Mouse (Mus musculus) myocyte (in vitro differentiated cells): ENCODE data around the gene Pde4d.

Source experiments
- MAX ChIP-seq: IDR thresholded peaks from one replicate; pipeline ENCODE4 v1.6.1; 2011; ENCODE audit warnings: low read depth, mild to moderate bottlenecking, control low read depth
- POLR2A ChIP-seq: IDR thresholded peaks from one replicate; pipeline ENCODE4 v1.6.1; 2011; ENCODE audit warnings: low read depth, mild to moderate bottlenecking, control low read depth, moderate library complexity; ENCODE audit not compliant: insufficient read length
- POLR2AphosphoS2 ChIP-seq: IDR thresholded peaks from one replicate; pipeline ENCODE4 v1.6.1; 2011; ENCODE audit warnings: low read depth, control low read depth; ENCODE audit not compliant: insufficient read length
- SRF ChIP-seq: IDR thresholded peaks from one replicate; pipeline ENCODE4 v1.6.1; 2011; ENCODE audit warnings: low read depth; ENCODE audit not compliant: control insufficient read depth, insufficient read length
- USF1 ChIP-seq: IDR thresholded peaks from one replicate; pipeline ENCODE4 v1.6.1; 2011; ENCODE audit warnings: low read depth, mild to moderate bottlenecking, control low read depth, moderate library complexity

DNA sequence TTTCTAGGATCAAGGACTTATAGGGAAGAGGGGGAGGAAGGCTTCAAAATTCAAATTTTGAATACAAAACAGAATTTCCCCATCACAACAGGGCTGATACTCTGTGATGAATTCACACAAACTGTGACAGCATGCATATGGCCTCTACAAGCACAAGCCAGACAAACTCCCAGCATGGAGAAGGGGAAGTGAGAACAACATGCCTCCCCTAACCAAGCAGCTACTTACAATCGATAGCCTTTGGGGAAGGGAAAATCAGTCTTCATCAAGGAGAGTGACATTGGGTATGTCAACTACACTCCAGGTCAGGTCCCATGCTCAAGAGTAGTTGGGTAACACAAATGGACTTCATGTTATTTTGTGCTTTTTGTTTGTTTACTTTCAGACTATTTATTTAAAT, 83.1 kb downstream of the Pde4d start:
- TF ChIP-seq POLR2A (no peak), MAX (no peak), USF1 (no peak), SRF (no peak), POLR2AphosphoS2 (no peak)
